Mouse (Mus musculus) heart, postnatal 0 days (tissue): ENCODE results near the gene Atp13a3. TPM values are rescaled to one million over a fixed set of nuclear protein-coding genes. Genes with fewer than 3 reads are reported as not detected.

Experiments used
- ATAC-seq: fragments of 200-750 bp; cut with Nextera tagmentation; 2 replicates; pipeline ENCODE4 v1.8.0; 2017; ENCODE audit warnings: low read depth, moderate number of reproducible peaks, moderate library complexity; ENCODE audit not compliant: insufficient read depth
- DNase-seq: peaks from one replicate; pipeline ENCODE4 v3.0.0-alpha.2; 2016; ENCODE audit warnings: low spot score
- H3K27ac ChIP-seq: fragments of 300-500 bp; sonication (generic); 2 replicates; pipeline ENCODE4 v1.5.1; 2014; ENCODE audit warnings: low read depth, mild to moderate bottlenecking
- H3K27me3 ChIP-seq: fragments of 300-500 bp; sonication (generic); 2 replicates; pipeline ENCODE4 v1.6.1; 2014; ENCODE audit warnings: low read length, mixed read lengths; ENCODE audit not compliant: control insufficient read depth, insufficient read depth
- H3K36me3 ChIP-seq: fragments of 300-500 bp; sonication (generic); replicated peaks from 2 replicates; pipeline ENCODE4 v1.6.1; 2014; ENCODE audit warnings: low read length, mixed read lengths; ENCODE audit not compliant: control insufficient read depth, insufficient read depth
- H3K4me1 ChIP-seq: fragments of 300-500 bp; sonication (generic); 2 replicates; pipeline ENCODE4 v1.6.1; 2014; ENCODE audit warnings: antibody characterized with exemption; ENCODE audit not compliant: control insufficient read depth, insufficient read depth
- H3K4me2 ChIP-seq: fragments of 300-500 bp; sonication (generic); 2 replicates; pipeline ENCODE4 v1.6.1; 2014; ENCODE audit warnings: low read depth, mild to moderate bottlenecking, low read length, moderate library complexity
- H3K4me3 ChIP-seq: fragments of 300-500 bp; sonication (generic); 2 replicates; pipeline ENCODE4 v1.5.1; 2014; ENCODE audit warnings: low read depth, low read length
- H3K9ac ChIP-seq: fragments of 300-500 bp; sonication (generic); replicated peaks from 2 replicates; pipeline ENCODE4 v1.6.1; 2014; ENCODE audit warnings: low read depth, low read length, mixed read lengths
- H3K9me3 ChIP-seq: fragments of 300-500 bp; sonication (generic); replicated peaks from 2 replicates; pipeline ENCODE4 v1.6.1; 2016; ENCODE audit warnings: low read length; ENCODE audit not compliant: control insufficient read depth
- CTCF ChIP-seq: IDR thresholded peaks from 2 replicates; pipeline ENCODE4 v1.5.1; 2016; ENCODE audit warnings: antibody characterized with exemption, control low read depth, low read depth
- EP300 ChIP-seq: IDR thresholded peaks from 2 replicates; pipeline ENCODE4 v1.6.1; 2016; ENCODE audit warnings: antibody characterized with exemption, low read depth
- WGBS: fragments of 180-500 bp; shearing (Covaris S2); extraction: QIAGEN DNeasy Blood & Tissue Kit; methylation state at CpG from one replicate; pipeline ENCODE4 v1.1.7; 2014; 5-methylcytosine and 5-hydroxymethylcytosine counted together
- polyA plus RNA-seq: library from polyadenylated mRNA; unstranded; fragments of >200 nt; fragmentation: Nextera tagmentation; extraction: Ambion mirVana; gene quantifications from 2 replicates; pipeline ENCODE4 v1.2.1, GENCODE M21; 2015
- total RNA-seq: library from RNA; depleted of rRNA; stranded (reverse); fragments of >200 nt; gene quantifications from 2 replicates; pipeline ENCODE4 v1.2.3, GENCODE M21; 2014; ENCODE audit warnings: low replicate concordance

Gene Atp13a3
- total and polyA plus RNA-seq, 2 experiments from 2014 or later: 4.5 to 27.1 TPM

- Histone ChIP-seq H3K9me3 (no peaks in the 10 kb centered on the region), H3K4me3 (no peak overlapping the region), H3K36me3 (0 out of 2 replicates have a peak, but pooled peaks cover 9% of the 10 kb centered on the region), H3K9ac (no peak overlapping the region), H3K4me1 (no peaks in the 10 kb centered on the region), H3K27me3 (peaks cover 19% of the 10 kb centered on the region), H3K4me2 (no peak overlapping the region), H3K27ac (no peak overlapping the region)
- TF ChIP-seq EP300: no peak
- peak; percentile 66 for TF ChIP-seq CTCF
- peak; percentile 34 for DNase-seq
- ATAC-seq: no peak
These were observed 91.5 kb downstream of the Atp13a3 start for GRCm38 (mm10) chr16:30314236-30314635.

DNA sequence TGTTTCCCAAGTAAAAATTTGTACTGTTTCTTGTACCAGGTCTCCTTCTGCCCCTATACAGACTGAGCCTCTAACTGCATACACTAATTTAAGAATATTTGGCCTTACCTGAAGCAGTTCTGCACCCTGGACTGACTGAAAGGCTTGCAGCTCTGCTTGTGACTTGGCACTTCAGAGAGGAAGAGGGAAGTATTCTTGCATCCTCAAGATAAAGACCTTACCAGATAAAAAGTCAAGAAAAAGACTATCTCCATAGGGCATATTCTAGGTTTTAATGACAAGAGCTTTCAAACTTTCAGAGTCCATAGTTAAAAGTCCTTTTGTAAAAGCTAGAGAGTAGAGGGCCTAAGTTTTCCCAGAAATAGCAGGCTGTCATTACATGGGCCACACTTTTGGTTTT, 95.1 kb downstream of the Atp13a3 start, which contains the start of gene Gp5:
Gene Gp5, minus strand, starts transcription at position 133 of the 400 bp plus-strand sequence.
- ATAC-seq (no peak), DNase-seq (no peak)
- Histone ChIP-seq H3K4me1 (peaks cover 10% of the 10 kb centered on the region), H3K27ac (no peak within 1 kb of the TSS), H3K9me3 (no peaks in the 10 kb centered on the region), H3K36me3 (0 out of 2 replicates have a peak, but pooled peaks cover 8% of the 10 kb centered on the region), H3K27me3 (peaks cover 52% of the 10 kb centered on the region), H3K9ac (no peak within 1 kb of the TSS), H3K4me2 (peak within 1 kb of the TSS; percentile 97), H3K4me3 (peak within 1 kb of the TSS; percentile 59)
- TF ChIP-seq EP300: no peak
- TF ChIP-seq CTCF: no peak

DNA sequence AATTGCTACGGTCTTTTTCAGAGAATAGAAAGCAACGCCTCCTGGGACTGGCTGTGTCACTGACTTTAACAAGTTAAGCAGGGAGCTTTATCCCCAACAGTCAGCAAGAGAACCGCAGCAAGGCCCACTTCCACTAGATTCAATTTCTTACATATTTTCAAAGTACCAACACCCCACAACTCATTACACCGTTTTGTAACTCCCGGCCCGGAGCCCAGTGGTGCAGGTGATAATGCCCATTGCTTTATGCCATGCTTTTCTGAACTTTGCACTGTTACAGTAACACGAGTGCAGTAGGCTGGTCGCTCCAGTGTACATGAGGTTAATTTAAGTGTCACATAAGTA, 95.6 kb downstream of the Atp13a3 start:
- WGBS: 74% methylated on average over 8 of the region's 8 CpGs
- H3K9me3 ChIP-seq: no peaks in the 10 kb centered on the region
- no peak overlapping the region for H3K4me3 ChIP-seq
- no peak for ATAC-seq
- no peak overlapping the region for H3K9ac ChIP-seq
- no peak overlapping the region for H3K4me2 ChIP-seq
- TF ChIP-seq CTCF (no peak), EP300 (no peak)
- H3K36me3 ChIP-seq: 0 out of 2 replicates have a peak, but pooled peaks cover 6% of the 10 kb centered on the region
- H3K27ac ChIP-seq: no peak overlapping the region
- peaks cover 52% of the 10 kb centered on the region for H3K27me3 ChIP-seq
- peaks cover 10% of the 10 kb centered on the region for H3K4me1 ChIP-seq
- no peak for DNase-seq

DNA sequence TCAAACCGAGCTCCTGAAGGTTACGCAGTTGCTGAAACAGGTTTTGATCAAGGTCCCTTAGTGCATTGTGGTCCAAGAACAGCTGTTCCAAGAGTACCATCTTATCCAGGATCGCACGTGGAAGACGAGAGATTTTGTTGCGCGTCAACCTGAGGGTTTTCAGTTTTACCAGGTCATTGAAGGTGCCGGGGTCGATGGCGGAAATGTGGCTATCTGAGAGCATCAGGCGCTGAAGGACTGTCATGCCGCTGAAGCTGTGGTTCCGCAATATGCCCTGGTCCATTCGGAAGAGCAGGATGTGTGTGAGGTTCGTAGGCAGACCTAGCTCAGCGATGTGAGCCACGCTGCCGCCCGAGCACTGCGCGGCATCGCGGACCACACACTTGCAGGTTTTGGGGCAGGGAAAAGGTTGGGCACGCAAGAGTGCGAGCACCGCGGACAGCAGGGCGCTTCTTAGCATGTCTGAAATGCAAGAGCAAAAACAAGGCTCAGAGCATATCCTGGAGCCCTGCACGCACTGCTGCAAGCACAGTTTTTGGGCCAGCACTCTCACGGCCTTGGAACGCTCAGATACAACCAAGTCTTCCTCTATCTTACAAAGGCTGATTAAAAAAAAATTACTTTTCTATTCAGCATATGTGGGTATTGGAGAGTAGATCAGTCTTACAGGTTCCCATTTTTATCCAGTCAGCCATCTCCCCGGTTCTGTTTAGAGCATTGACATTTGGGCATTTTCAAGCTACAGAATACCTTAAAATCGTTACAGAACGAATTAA, 96.2 kb downstream of the Atp13a3 start:
- H3K4me3 ChIP-seq: peak overlapping the region; percentile 59
- H3K36me3 ChIP-seq: 0 out of 2 replicates have a peak, but pooled peaks cover 3% of the 10 kb centered on the region
- H3K27ac ChIP-seq: no peak overlapping the region
- H3K27me3 ChIP-seq: peaks cover 52% of the 10 kb centered on the region
- WGBS: 10% methylated on average over 34 of the region's 34 CpGs
- H3K9ac ChIP-seq: no peak overlapping the region
- H3K4me1 ChIP-seq: peaks cover 10% of the 10 kb centered on the region
- peak overlapping the region; percentile 97 for H3K4me2 ChIP-seq
- TF ChIP-seq CTCF: no peak
- TF ChIP-seq EP300: no peak
- no peaks in the 10 kb centered on the region for H3K9me3 ChIP-seq
- ATAC-seq (no peak), DNase-seq (no peak)

DNA sequence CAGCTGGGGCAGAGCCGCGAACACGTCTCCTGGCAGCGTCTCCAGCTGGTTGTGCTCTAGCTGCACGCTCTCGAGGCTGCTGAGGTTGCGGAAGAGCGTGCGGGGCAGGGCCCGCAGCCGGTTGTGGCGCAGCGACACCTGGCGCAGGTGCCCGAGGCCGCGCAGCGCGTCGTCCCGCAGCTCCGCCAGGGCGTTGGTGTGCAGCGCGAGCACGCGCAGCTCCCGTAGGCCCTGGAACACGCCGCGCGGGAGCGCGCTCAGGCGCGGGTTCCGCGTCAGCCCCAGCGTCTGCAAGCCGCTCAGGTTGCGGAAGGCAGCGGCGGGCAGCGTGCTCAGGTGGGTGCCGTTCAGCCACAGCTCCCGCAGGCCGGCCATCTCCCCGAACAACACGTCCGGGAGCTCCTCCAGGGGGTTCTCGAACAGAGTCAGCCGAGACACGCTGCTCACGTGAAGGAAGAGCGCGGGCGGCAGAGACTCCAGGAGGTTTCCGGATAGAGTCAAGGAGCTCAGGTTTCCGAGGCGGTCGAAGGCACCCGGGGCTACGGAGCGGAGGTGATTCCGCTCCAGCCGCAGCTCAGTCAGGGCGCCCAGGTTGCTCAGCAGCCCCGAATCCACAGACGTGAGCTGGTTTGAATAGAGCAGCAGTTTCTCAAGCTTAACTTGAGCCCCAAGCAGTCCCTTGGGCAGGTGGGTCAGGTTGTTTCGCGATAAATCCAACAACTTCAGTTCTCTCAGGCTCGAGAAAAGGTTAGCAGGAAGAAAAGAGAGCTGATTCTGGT, 97.0 kb downstream of the Atp13a3 start:
- 0 out of 2 replicates have a peak, but pooled peaks cover 3% of the 10 kb centered on the region for H3K36me3 ChIP-seq
- ATAC-seq (no peak), DNase-seq (peak; percentile 12)
- no peaks in the 10 kb centered on the region for H3K9me3 ChIP-seq
- TF ChIP-seq EP300 (no peak), CTCF (no peak)
- H3K4me1 ChIP-seq: peaks cover 10% of the 10 kb centered on the region
- peak overlapping the region; percentile 37 for H3K9ac ChIP-seq
- H3K4me3 ChIP-seq: peak overlapping the region; percentile 59
- H3K27me3 ChIP-seq: peaks cover 52% of the 10 kb centered on the region
- WGBS: under 1% methylated on average over 72 of the region's 72 CpGs
- no peak overlapping the region for H3K27ac ChIP-seq
- H3K4me2 ChIP-seq: peak overlapping the region; percentile 97
